Mouse (Mus musculus) left cerebral cortex, adult 11 months (tissue): Measurements from ENCODE around the gene Mthfd1.

Experiments used
- DNase-seq: peaks from one replicate; pipeline ENCODE4 v3.0.0; 2022; ENCODE audit warnings: low spot score

The Mthfd1 gene

GRCm38 (mm10) chr12:76304199-76304598 is 49.1 kb downstream of the Mthfd1 start:
- no peak for DNase-seq

GRCm38 (mm10) chr12:76305107-76305506 is 50.0 kb downstream of the Mthfd1 start:
- no peak for DNase-seq

DNA sequence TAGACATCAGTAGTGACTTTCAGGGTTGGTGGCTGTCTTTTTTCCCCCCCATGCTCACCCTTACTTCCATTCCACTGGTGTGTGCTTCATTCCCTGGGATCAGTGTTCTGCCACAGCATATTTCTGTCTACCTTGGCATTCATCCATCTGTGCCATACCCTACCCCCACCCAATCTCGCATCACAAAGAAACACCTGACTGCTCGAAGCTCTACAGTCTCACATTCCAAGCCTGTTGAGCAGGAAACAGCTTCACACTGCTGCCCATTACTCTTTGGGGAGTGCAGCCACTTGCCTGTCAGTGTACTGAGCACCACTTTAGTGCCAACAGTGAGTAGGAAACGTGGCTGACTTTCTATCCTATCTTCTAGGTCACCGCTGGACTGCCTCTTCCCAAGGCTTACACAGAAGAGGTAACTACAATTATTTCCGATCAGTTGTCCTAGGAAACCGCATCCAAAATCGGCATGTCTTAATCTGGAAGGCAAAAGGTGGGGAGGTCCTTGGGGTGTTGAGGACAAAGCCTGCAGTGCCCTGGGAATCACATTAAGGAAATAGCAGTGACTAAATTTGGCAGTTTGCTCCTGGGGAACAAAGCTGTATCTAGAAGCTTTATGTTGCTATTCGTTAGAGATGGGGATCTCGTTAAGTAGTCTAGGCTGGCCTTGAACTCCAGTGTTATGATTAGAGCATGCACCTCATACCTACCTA is 51.9 kb downstream of the Mthfd1 start:
- no peak for DNase-seq

- DNase-seq = no peak
These were observed 52.9 kb downstream of the Mthfd1 start for GRCm38 (mm10) chr12:76307964-76308363.

- no peak for DNase-seq
These were observed 53.3 kb downstream of the Mthfd1 start for GRCm38 (mm10) chr12:76308436-76308835.

- no peak for DNase-seq
These were observed 54.9 kb downstream of the Mthfd1 start for GRCm38 (mm10) chr12:76310007-76310406.

GRCm38 (mm10) chr12:76310633-76311032 is 55.5 kb downstream of the Mthfd1 start:
- DNase-seq = no peak

DNA sequence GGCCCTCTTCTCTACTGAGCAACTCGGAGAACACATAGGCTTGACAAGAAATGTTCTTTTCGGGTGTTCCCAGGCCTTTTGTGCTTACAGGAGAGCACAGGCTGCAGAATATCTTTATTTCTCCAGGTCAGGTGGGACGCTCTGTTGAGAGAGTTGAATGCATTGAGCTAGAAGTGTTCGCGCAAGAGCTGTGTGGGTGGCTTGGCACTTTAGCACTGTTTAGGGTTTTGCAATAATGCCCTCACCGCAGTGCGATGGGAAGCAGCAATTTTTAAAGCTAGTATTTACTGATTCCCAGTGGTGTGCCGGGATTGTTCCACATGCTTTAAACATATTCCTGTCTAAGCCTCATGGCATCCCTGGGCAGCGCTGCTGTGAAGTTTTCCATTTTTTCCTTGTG is 56.1 kb downstream of the Mthfd1 start:
- no peak for DNase-seq

DNA sequence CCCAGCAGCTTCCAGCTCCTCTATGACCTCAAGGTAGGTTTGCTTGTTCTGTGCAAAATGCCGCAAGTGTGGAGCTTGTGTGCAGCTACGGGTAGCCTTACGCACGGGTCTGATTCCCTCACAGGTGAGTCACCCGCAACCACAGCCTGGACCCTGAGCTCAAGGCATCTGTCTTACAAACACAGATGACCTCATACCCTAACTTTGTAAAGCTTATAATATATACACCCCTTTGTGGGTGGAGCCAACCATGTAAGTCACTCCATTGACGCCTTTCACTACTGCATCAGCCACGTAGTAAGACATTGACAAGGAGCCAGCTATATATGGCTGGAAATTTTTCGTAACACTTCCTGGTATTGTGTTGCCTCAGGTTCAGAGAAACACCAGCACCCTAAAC is 56.9 kb downstream of the Mthfd1 start:
- DNase-seq = no peak

DNA sequence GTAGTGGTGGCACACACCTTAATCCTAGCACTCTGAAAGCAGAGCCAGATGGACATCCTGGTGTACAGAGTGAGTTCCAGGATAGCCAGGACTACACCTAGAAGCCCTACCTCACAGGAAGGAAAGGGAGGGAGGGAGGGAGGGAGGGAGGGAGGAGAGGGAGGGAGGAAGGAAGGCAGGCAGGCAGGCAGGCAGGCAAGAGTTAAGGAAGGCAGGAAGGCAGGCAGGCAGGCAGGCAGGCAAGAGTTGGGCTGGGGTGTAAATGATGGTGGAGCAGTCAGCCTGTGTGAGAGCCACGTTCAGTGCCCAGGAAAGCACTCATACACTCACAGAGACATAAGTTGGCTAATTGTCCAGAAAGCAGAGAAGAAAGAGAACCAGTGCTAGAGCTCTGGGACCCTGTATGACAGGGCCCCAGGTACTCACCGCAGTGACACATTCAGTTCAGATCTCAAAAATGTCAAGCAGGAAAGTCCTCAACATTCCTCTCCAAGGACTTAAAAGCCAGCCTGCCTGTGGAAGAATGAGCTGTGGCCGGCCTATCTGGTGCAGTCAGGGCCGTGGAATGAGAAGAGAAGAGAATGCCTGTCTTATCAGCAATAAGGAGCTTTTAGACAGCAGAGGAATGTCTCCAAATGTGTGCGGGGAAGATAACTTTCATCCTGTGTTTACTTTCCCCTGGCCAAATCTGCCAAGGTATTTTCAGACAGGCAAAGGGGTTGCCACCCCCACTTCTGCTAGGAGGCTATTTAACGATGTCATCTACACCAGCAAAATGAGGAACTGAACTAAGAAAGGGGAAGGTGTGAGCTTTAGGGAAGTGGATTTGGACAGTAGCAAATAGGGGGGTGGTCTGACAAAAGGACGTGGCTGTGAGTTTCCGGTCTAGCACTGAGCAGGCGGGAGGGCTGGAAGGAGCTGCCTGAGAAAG is 63.4 kb downstream of the Mthfd1 start:
- DNase-seq = no peak

- DNase-seq = no peak
These were observed 69.8 kb downstream of the Mthfd1 start, which contains the start of gene Akap5 for GRCm38 (mm10) chr12:76324679-76325431. Gene Akap5 (plus strand): TSS chr12:76324891.

DNA sequence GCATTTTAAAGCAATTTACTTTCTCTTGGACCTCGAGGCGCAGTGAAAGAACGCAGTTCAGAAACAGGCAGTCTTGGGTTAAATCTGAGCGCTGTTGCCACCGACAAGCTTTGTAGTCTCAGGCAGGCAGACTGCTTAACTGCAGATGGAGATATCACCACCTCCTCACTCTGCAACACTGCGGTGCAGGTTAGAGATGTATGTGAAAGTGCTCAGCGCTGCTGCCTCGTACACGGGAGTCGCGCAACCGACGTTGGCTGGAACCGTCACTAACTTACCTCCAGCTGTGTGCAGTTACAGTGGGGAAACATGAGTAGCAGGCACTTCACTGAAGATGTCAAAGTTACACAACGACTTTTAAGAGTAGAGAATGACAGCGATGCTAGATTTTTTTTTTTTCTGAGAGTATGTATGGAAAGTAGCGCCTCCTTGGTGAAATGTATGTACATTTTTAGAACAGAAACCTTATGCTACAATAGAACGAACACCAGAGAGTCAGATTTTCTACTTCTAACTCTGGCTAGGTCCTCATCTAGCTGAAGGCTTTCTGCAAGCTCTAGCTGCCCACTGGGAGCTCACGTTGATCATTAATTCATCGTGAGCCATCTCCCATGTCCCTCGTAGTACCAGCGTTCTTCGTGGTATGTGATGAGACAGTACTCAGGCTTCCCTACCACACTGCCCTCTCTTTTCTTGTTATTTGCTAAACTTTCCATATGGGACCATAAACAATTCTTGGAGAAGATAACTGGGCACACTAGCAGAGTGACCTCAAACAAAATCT is 71.5 kb downstream of the Mthfd1 start:
- peak; percentile 61 for DNase-seq

DNA sequence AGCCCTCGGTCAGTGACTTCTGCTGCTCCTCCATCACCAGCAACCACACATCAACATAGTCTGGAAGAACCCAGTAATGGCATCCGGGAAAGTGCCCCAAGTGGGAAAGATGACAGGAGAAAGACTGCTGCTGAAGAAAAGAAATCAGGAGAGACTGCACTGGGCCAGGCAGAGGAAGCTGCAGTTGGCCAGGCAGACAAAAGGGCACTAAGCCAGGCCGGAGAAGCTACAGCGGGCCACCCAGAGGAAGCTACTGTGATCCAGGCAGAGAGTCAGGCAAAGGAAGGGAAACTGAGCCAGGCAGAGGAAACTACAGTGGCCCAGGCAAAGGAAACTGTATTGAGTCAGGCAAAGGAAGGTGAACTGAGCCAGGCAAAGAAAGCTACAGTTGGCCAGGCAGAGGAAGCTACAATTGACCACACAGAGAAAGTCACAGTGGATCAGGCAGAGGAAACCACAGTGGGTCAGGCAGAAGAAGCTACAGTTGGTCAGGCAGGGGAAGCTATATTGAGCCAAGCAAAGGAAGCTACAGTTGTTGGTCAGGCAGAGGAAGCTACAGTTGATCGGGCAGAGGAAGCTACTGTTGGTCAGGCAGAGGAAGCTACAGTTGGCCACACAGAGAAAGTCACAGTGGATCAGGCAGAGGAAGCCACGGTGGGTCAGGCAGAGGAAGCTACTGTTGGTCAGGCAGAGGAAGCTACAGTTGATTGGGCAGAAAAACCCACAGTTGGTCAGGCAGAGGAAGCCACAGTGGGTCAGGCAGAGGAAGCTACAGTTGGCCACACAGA is 73.7 kb downstream of the Mthfd1 start:
- DNase-seq = no peak

GRCm38 (mm10) chr12:76333688-76334087 is 78.6 kb downstream of the Mthfd1 start:
- no peak for DNase-seq

- DNase-seq = no peak
These were observed 80.5 kb downstream of the Mthfd1 start for GRCm38 (mm10) chr12:76335641-76336040.

GRCm38 (mm10) chr12:76336111-76336965 is 81.2 kb downstream of the Mthfd1 start:
- no peak for DNase-seq

- peak; percentile 66 for DNase-seq
These were observed 86.0 kb downstream of the Mthfd1 start for GRCm38 (mm10) chr12:76341080-76341479.

- no peak for DNase-seq
These were observed 90.8 kb downstream of the Mthfd1 start for GRCm38 (mm10) chr12:76345759-76346455.

DNA sequence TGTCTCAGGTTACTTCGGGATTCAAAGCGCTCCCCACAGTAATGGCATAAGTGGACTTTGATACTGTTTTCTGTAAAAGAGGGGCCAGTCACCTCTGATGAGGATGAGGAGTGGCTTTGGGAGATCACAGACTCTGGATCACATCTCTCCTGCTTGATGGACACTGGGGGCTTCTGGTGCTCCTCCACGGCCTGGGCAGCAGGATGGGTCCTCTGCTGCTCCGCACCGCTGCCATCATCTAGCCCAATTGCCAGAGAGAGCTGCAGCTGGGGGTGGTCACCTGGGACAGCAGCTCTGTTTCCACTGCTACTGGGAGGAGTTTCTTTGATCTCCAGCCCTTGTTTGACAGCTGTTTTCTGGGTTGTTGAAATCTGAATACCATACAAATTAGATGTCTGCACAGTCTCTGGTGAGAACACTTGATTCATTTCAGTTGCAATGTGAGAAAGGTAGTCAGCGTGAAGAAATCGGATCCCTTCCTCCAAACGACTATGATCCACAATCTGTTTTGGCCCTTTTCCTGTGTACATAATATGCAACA is 94.7 kb downstream of the Mthfd1 start:
- DNase-seq = no peak
